Mouse (Mus musculus) kidney, postnatal 14 days (tissue): ENCODE results near the gene Prkaca.

Source experiments
- DNase-seq: peaks from one replicate; pipeline ENCODE4 v3.0.0; 2022; ENCODE audit warnings: mixed read lengths

The Prkaca gene

GRCm38 (mm10) chr8:83972150-83973120 lies at the start of gene Prkaca:
TSS of gene Prkaca (plus strand) at chr8:83972993.
- peak; percentile 99 for DNase-seq

- no peak for DNase-seq
Measured at GRCm38 (mm10) chr8:83924585-83924984, 48.2 kb upstream of the Prkaca start.

- no peak for DNase-seq
Measured at GRCm38 (mm10) chr8:83926266-83926665, 46.5 kb upstream of the Prkaca start.

- no peak for DNase-seq
Measured at GRCm38 (mm10) chr8:83934222-83934621, 38.6 kb upstream of the Prkaca start.

GRCm38 (mm10) chr8:83934994-83935393 lies 37.8 kb upstream of the Prkaca start:
- no peak for DNase-seq

- DNase-seq = no peak
Measured at GRCm38 (mm10) chr8:83935435-83935834, 37.4 kb upstream of the Prkaca start.

- no peak for DNase-seq
Measured at GRCm38 (mm10) chr8:83937645-83938044, 35.1 kb upstream of the Prkaca start.

GRCm38 (mm10) chr8:83938330-83938729 lies 34.5 kb upstream of the Prkaca start:
- no peak for DNase-seq

GRCm38 (mm10) chr8:83941066-83941677 lies 31.6 kb upstream of the Prkaca start:
- DNase-seq = no peak

GRCm38 (mm10) chr8:83942446-83942845 lies 30.3 kb upstream of the Prkaca start:
- DNase-seq = no peak

- no peak for DNase-seq
Measured at GRCm38 (mm10) chr8:83945540-83945939, 27.3 kb upstream of the Prkaca start.

GRCm38 (mm10) chr8:83954749-83955105 lies 18.1 kb upstream of the Prkaca start:
- no peak for DNase-seq

- DNase-seq = peak; percentile 100
Measured at GRCm38 (mm10) chr8:83955106-83955957, 17.5 kb upstream of the Prkaca start, which contains the start of the genes Gm10644 and Asf1b. TSS of gene Gm10644 (minus strand) at chr8:83955205. TSS of gene Asf1b (plus strand) at chr8:83955507.

GRCm38 (mm10) chr8:83955958-83956218 lies 16.9 kb upstream of the Prkaca start:
- DNase-seq = no peak

- DNase-seq = no peak
Measured at GRCm38 (mm10) chr8:83956789-83957188, 16.0 kb upstream of the Prkaca start.

- no peak for DNase-seq
Measured at GRCm38 (mm10) chr8:83964015-83964765, 8.6 kb upstream of the Prkaca start.

GRCm38 (mm10) chr8:83967701-83968100 lies 5.1 kb upstream of the Prkaca start:
- no peak for DNase-seq

GRCm38 (mm10) chr8:83971121-83971520 lies 1.7 kb upstream of the Prkaca start:
- DNase-seq = no peak

GRCm38 (mm10) chr8:83971661-83972060 lies 1.1 kb upstream of the Prkaca start:
- DNase-seq = no peak

- DNase-seq = peak; percentile 26
Measured at GRCm38 (mm10) chr8:83973161-83974031, 603 bp downstream of the Prkaca start.

- no peak for DNase-seq
Measured at GRCm38 (mm10) chr8:83974521-83974920, 1.7 kb downstream of the Prkaca start.
